Mouse (Mus musculus) G1E (cell line): Measurements from ENCODE around the gene 4930469K13Rik.

ENCODE experiments used
- CTCF ChIP-seq: IDR thresholded peaks from 2 replicates; pipeline ENCODE4 v1.5.1; 2012; ENCODE audit warnings: low read depth, low read length, inconsistent platforms, mixed read lengths
- GATA1 ChIP-seq: IDR thresholded peaks from 2 replicates; pipeline ENCODE4 v1.6.1; 2012; ENCODE audit warnings: borderline replicate concordance, low read length, inconsistent platforms, mixed read lengths

- TF ChIP-seq CTCF (no peak), GATA1 (no peak)
These were observed 100.1 kb downstream of the 4930469K13Rik start for GRCm38 (mm10) chr11:33998244-33998643.
